ENCODE assay signal across 1 mouse cellular context in genomic region chr3:142497123-142497841, GRCm38 (mm10).
TF ChIP-seq lines count a peak whose summit lies in the region.

No protein-coding gene starts in this region.

TF ChIP-seq in CH12.LX, 34 proteins besides CTCF, POLR2A, EP300 and RAD21 (continued from another document):
- TF ChIP-seq USF2 (conservative IDR thresholded peaks at IDR 0.05; ENCODE audit: low read depth, low read length) (no peak), MAFK (IDR thresholded peaks at IDR 0.05; ENCODE audit: insufficient replicate concordance, low read length) (no peak), MAX (IDR thresholded peaks at IDR 0.05; ENCODE audit: low read length) (peak; percentile 17; the same call in 1 of the 2 replicates), GABPA (IDR thresholded peaks at IDR 0.05; ENCODE audit: insufficient replicate concordance, low read depth, low read length) (no peak), MYC (IDR thresholded peaks at IDR 0.05; ENCODE audit: low read depth, low read length) (no peak), JUN (IDR thresholded peaks at IDR 0.05; ENCODE audit: insufficient read depth, low read depth, low read length) (no peak), ZKSCAN1 (IDR thresholded peaks at IDR 0.05; ENCODE audit: borderline replicate concordance, low read depth, low read length) (no peak), PAX5 (IDR thresholded peaks at IDR 0.05; ENCODE audit: low read length) (no peak), ELF1 (IDR thresholded peaks at IDR 0.05; ENCODE audit: low read depth, low read length) (peak; percentile 61), CHD1 (IDR thresholded peaks at IDR 0.05; ENCODE audit: low read depth, low read length) (no peak), USF1 (IDR thresholded peaks at IDR 0.05; ENCODE audit: low read depth, low read length) (no peak), POLR2AphosphoS2 (IDR thresholded peaks at IDR 0.05; ENCODE audit: low read depth, low read length) (no peak), IRF4 (IDR thresholded peaks at IDR 0.05; ENCODE audit: low read depth, low read length) (no peak; the same call in 1 of the 2 replicates), KAT2A (IDR thresholded peaks at IDR 0.05; ENCODE audit: insufficient replicate concordance, low read length) (no peak), ZMIZ1 (IDR thresholded peaks at IDR 0.05; ENCODE audit: low read depth, low read length) (no peak), ZNF384 (IDR thresholded peaks at IDR 0.05; ENCODE audit: low read depth, low read length) (no peak), E2F4 (IDR thresholded peaks at IDR 0.05; ENCODE audit: insufficient replicate concordance, low read depth, low read length) (0 out of 2 replicates have a peak, but pooled peaks have one; percentile 35), RCOR1 (conservative IDR thresholded peaks at IDR 0.05; ENCODE audit: low read depth, low read length) (no peak), CHD2 (IDR thresholded peaks at IDR 0.05; ENCODE audit: low read length) (0 out of 2 replicates have a peak, but pooled peaks have one; percentile 17)
